Mouse (Mus musculus) T-helper 17 cell (primary cell): ENCODE measurements at regions not wholly inside any gene's neighbourhood (a gene's known extent, or its start where the extent isn't known, plus 50 kb on each side); places are given as distances from the start of the nearest gene placed in this dataset.

ENCODE experiments used
- in situ Hi-C, 2 experiments: fragments of 300-600 bp; cut with MboI, MseI; formaldehyde crosslinking; loops; 1 replicate in 1 of 2; 2 replicates in 1 of 2; pipeline ENCODE4 v1.15.1; 2025; ENCODE audit warnings: high pct_unique_total_duplicates in 2 of 2

DNA sequence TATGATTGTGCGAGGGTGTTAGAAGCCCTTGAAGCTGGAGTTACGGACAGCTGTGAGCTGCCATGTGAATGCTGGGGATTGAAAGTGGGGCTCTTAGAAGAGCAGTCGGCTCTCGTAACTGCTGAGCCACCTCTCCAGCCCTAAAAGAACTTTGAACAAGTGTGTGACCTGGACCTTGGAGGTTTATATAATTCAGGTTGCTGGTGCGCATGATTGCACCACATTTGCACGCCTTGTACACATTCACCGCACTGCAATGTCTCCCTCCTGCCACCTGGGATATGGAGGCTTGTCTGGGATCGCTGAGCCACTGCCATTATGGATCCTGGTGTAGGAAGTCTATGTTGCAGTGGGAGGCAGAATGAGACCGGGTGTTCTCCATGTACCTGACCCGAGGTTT lies 73.6 kb upstream of the Sox4 start:
- in situ Hi-C loops, result no loop called here

DNA sequence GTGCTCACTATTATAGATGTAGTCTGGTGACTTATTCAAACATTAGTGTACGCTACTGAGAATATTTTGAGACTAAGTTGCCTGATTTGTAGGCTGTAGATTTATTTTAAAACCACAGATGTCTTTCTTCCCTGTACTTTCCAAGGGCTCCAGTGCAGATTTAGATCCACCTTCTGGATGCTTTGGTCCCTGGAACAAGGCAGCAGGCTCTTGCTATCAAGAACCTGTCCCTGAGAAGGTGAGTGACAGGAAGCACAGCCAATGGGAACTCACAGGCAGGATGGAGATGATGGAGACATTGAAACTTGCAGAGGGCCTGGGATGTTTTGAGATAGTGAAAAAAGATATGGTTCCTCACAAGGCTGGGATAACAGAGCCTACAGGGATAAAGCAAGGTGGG lies 70.0 kb upstream of the Sox4 start:
- in situ Hi-C loops, result no loop called here

DNA sequence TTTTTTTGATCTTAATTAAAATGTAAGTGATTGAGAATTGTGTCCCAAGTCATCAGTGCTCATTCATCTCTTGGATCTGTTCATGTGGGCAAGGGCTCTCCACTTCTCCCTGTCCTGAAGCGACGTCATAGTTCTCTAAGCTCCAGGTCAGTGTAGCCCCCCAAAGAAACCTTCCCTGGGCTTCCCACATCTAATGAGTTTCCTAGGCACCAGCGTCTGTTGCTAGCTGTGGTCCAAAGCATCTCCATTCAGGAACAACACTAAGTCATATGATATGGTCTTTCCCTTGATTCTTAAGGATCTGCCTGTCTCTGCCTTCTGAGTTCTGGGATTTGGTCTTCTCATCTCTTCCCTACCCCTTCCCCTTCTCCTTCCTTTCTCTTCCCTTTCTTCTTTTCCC lies 66.3 kb upstream of the Sox4 start:
- in situ Hi-C loops, result no loop called here

DNA sequence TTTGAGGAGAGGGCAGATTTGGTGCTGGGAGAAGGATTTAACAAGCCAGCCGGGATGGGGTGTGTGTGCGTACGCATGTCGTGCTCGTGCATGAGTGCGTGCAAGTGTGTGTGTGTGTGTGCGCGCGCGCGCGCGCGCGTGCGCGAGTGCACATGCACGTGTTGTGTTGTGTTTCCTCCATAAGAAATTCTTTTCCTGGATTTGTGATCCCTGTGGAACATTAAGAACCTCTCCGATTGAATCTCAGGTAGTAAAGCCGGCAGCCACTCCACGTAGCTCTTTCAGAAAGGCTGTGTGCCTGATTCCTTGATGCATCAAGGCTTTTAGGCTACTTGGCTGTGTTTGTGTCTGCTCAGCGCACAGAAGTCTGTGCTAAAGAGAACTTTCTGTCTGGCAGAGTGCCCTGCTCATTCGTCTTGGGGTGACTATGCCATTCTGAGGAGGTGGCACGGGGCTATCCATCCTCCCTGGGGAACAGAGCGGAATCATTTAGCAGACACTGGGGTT lies 62.7 kb upstream of the Sox4 start:
- in situ Hi-C loops, result no loop called here

DNA sequence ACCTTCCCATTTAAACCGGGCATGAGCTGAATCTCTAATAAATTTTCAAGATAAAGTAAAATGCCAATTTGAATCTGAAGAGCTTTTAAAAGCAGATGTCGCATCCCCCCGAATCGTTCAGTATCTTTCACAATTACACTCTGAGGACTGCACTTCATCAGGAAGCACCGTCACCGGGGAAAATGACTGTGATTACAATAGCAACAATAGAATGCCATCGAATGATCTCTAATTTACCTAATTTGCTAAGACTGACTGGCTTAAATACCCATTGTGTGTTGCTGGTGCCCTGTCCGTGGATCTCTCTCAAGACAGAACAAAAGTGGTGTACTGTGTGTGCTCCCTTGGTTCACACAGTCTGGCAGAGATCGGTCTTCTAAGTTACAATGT lies 62.1 kb upstream of the Sox4 start:
- in situ Hi-C loops, result no loop called here

DNA sequence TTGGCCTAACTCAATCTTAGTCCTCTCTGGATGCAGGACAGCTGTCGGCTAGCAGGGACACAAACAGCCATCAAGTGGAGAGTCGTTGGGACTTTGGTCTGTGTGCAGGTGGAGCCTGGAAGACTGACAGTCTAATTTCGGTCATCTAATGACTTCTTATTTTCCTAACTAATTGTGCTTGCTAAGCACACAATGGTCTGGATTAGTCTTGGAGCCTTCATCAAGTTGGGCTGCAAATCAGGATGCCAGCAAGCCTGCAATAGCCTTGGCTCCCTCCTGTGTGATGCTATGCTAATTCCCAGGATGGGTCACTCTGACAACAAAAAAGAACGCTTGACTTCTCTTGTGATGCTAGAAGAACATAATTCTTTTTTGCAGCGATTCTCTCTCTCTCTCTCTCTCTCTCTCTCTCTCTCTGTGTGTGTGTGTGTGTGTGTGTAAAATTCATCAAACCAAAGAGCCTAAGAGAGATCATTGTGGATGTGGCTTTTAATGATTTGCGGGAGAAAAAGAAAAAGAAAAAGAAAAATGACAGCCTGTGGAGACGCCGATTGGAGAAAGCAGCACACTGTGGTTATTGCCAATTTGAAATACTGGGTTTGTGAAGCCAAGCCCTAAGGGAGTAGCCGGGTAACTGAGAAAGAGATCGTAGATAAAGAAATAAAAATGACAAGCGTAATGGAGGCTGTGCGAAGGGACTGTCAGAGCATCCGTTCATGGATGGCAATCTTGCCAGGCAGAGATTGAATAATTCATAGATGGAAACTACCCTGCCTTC lies 61.5 kb upstream of the Sox4 start:
- in situ Hi-C loops, result no loop called here

DNA sequence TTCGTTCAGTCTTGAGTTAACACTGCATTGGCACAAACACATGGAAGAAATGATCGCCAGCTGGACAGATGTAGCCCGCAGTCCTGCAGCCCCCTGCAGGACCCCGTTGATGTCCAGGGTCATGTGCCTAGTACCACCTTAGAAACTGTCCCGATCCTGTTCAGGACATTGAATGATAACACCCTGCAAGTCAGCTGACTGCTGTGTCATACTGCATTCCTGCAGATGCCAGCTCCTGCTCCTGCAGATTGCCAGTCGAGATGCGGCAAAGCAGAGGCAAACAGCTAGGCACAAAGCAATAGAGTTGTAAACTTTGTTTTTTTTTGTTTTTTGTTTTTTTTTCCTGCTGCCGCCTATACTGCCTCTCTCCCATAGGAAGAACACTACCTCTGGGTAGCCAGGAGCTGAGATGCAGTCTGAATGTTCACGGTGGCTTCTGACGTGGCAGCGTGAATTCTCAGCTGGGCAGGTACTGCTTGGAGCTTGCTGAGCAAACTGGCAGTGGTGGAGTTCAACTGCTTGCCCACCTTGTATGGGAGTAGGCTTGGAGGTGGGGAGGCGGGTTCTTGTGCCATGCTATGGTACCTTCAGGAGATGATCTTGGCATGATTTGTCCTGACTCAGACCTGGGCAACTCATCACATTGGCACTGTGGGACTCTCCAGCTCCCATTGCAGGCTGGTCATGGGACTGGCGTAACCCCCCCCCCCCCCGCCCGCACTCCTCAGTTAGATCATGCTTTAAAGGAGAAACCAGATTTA lies 60.7 kb upstream of the Sox4 start:
- in situ Hi-C loops, result no loop called here

DNA sequence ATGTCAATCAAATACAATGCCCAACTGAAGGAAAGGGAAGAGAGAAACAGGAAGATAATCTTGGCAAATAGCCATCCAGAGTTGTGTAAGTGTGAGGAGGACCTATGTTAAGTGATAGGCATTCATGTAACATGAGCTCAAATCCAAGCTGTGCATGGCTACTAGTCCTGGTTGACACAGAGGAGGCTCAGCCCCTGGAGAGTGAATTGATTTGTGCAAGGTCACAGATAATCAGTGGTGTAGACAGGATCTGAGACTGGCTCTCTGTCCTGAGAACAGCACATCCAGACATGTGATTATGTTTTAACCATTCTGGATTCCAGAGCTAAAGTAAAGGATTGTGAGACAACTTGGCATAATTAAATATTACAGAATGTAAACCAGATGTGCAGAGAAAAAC lies 53.0 kb upstream of the Sox4 start:
- in situ Hi-C loops, result no loop called here
